Mouse (Mus musculus): ENCODE results near the gene Cacna1e. TPM values are rescaled to one million over a fixed set of nuclear protein-coding genes. Genes with fewer than 3 reads are reported as not detected.
A peak's percentile ranks its signal among the peaks of the same experiment; 100 is the strongest.

Gene Cacna1e
- polyA plus RNA-seq, 1 experiment, result 51.9 TPM

- no peak overlapping the region for H3K4me3 ChIP-seq (replicated peaks; ENCODE audit: insufficient read depth, low read depth, low read length)
- no peaks in the 10 kb centered on the region for H3K27me3 ChIP-seq (ENCODE audit: control insufficient read depth, insufficient read depth, low read length)
- H3K27ac ChIP-seq (ENCODE audit: insufficient read depth, low read length), result no peak overlapping the region
- 62% methylated on average over 3 of the region's 3 CpGs for WGBS
- peaks cover 8% of the 10 kb centered on the region for H3K4me1 ChIP-seq (ENCODE audit: control insufficient read depth, insufficient read depth, low read length)
- TF ChIP-seq POLR2A (IDR thresholded peaks at IDR 0.05; ENCODE audit: borderline replicate concordance, insufficient read depth, low read length) (no peak), CTCF (IDR thresholded peaks at IDR 0.05; ENCODE audit: borderline replicate concordance, insufficient read depth, low read depth, low read length) (no peak)
- DNase-seq, result no peak
Measured at GRCm38 (mm10) chr1:154887546-154887945, 3.2 kb upstream of the Cacna1e start.

GRCm38 (mm10) chr1:154886611-154887010, 2.3 kb upstream of the Cacna1e start:
- H3K4me1 ChIP-seq (ENCODE audit: control insufficient read depth, insufficient read depth, low read length), result peaks cover 8% of the 10 kb centered on the region
- no peak overlapping the region for H3K4me3 ChIP-seq (replicated peaks; ENCODE audit: insufficient read depth, low read depth, low read length)
- no peaks in the 10 kb centered on the region for H3K27me3 ChIP-seq (ENCODE audit: control insufficient read depth, insufficient read depth, low read length)
- no peak for DNase-seq
- H3K27ac ChIP-seq (ENCODE audit: insufficient read depth, low read length), result no peak overlapping the region
- TF ChIP-seq POLR2A (IDR thresholded peaks at IDR 0.05; ENCODE audit: borderline replicate concordance, insufficient read depth, low read length) (no peak), CTCF (IDR thresholded peaks at IDR 0.05; ENCODE audit: borderline replicate concordance, insufficient read depth, low read depth, low read length) (no peak)
- WGBS, result 74% methylated on average over 2 of the region's 2 CpGs

GRCm38 (mm10) chr1:154885207-154885548, 877 bp upstream of the Cacna1e start:
- WGBS, result 58% methylated on average over 6 of the region's 6 CpGs

GRCm38 (mm10) chr1:154883596-154884191, 607 bp downstream of the Cacna1e start:
- WGBS, result 3% methylated on average over 18 of the region's 18 CpGs
- Histone ChIP-seq H3K27ac (ENCODE audit: insufficient read depth, low read length) (peak overlapping the region; percentile 92), H3K4me3 (replicated peaks; ENCODE audit: insufficient read depth, low read depth, low read length) (peak overlapping the region; percentile 99), H3K4me1 (ENCODE audit: control insufficient read depth, insufficient read depth, low read length) (peaks cover 12% of the 10 kb centered on the region), H3K27me3 (ENCODE audit: control insufficient read depth, insufficient read depth, low read length) (no peaks in the 10 kb centered on the region)
- 0 out of 2 replicates have a peak, but pooled peaks have one; percentile 24 for TF ChIP-seq POLR2A (IDR thresholded peaks at IDR 0.05; ENCODE audit: borderline replicate concordance, insufficient read depth, low read length)
- TF ChIP-seq CTCF (IDR thresholded peaks at IDR 0.05; ENCODE audit: borderline replicate concordance, insufficient read depth, low read depth, low read length), result no peak
- DNase-seq, result peak; percentile 58 to 66

More at GRCm38 (mm10) chr1:154885207-154885548, 877 bp upstream of the Cacna1e start:
- peaks cover 9% of the 10 kb centered on the region for H3K4me1 ChIP-seq (ENCODE audit: control insufficient read depth, insufficient read depth, low read length)
- H3K27ac ChIP-seq (ENCODE audit: insufficient read depth, low read length), result no peak overlapping the region
- TF ChIP-seq CTCF (IDR thresholded peaks at IDR 0.05; ENCODE audit: borderline replicate concordance, insufficient read depth, low read depth, low read length), result peak; percentile 33; the same call in 1 of the 2 replicates
- TF ChIP-seq POLR2A (IDR thresholded peaks at IDR 0.05; ENCODE audit: borderline replicate concordance, insufficient read depth, low read length), result no peak
- DNase-seq, result no peak
- no peaks in the 10 kb centered on the region for H3K27me3 ChIP-seq (ENCODE audit: control insufficient read depth, insufficient read depth, low read length)
- H3K4me3 ChIP-seq (replicated peaks; ENCODE audit: insufficient read depth, low read depth, low read length), result peak overlapping the region; percentile 99

GRCm38 (mm10) chr1:154865981-154866380, 18.3 kb downstream of the Cacna1e start:
- WGBS, result 66% methylated on average over 1 of the region's 1 CpGs
- TF ChIP-seq POLR2A (IDR thresholded peaks at IDR 0.05; ENCODE audit: borderline replicate concordance, insufficient read depth, low read length), result no peak
- no peak for TF ChIP-seq CTCF (IDR thresholded peaks at IDR 0.05; ENCODE audit: borderline replicate concordance, insufficient read depth, low read depth, low read length)
- Histone ChIP-seq H3K27ac (ENCODE audit: insufficient read depth, low read length) (0 out of 2 replicates have a peak overlapping the region, but pooled peaks have one; percentile 30), H3K4me3 (replicated peaks; ENCODE audit: insufficient read depth, low read depth, low read length) (no peak overlapping the region), H3K27me3 (ENCODE audit: control insufficient read depth, insufficient read depth, low read length) (no peaks in the 10 kb centered on the region), H3K4me1 (ENCODE audit: control insufficient read depth, insufficient read depth, low read length) (peaks cover 17% of the 10 kb centered on the region; the same call in 1 of the 2 replicates)
- no peak for DNase-seq

- peak overlapping the region; percentile 87 for H3K27ac ChIP-seq (ENCODE audit: insufficient read depth, low read length)
- 13% methylated on average over 9 of the region's 9 CpGs for WGBS
- DNase-seq, result peak; percentile 82 to 97
Measured at GRCm38 (mm10) chr1:154861416-154861815, 22.9 kb downstream of the Cacna1e start.

GRCm38 (mm10) chr1:154854564-154854963, 29.7 kb downstream of the Cacna1e start:
- H3K27me3 ChIP-seq (ENCODE audit: control insufficient read depth, insufficient read depth, low read length), result no peaks in the 10 kb centered on the region

More at GRCm38 (mm10) chr1:154861416-154861815, 22.9 kb downstream of the Cacna1e start:
- Histone ChIP-seq H3K4me3 (replicated peaks; ENCODE audit: insufficient read depth, low read depth, low read length) (no peak overlapping the region), H3K4me1 (ENCODE audit: control insufficient read depth, insufficient read depth, low read length) (peaks cover 19% of the 10 kb centered on the region; the same call in 1 of the 2 replicates), H3K27me3 (ENCODE audit: control insufficient read depth, insufficient read depth, low read length) (no peaks in the 10 kb centered on the region)
- peak; percentile 9; the same call in 1 of the 2 replicates for TF ChIP-seq CTCF (IDR thresholded peaks at IDR 0.05; ENCODE audit: borderline replicate concordance, insufficient read depth, low read depth, low read length)
- TF ChIP-seq POLR2A (IDR thresholded peaks at IDR 0.05; ENCODE audit: borderline replicate concordance, insufficient read depth, low read length), result peak; percentile 17; the same call in 1 of the 2 replicates

More at GRCm38 (mm10) chr1:154854564-154854963, 29.7 kb downstream of the Cacna1e start:
- DNase-seq, result peak in 1 of 2 experiments; percentile 4
- Histone ChIP-seq H3K4me3 (replicated peaks; ENCODE audit: insufficient read depth, low read depth, low read length) (no peak overlapping the region), H3K27ac (ENCODE audit: insufficient read depth, low read length) (no peak overlapping the region), H3K4me1 (ENCODE audit: control insufficient read depth, insufficient read depth, low read length) (peaks cover 6% of the 10 kb centered on the region; the same call in 1 of the 2 replicates)
- WGBS, result 90% methylated on average over 3 of the region's 3 CpGs
- no peak for TF ChIP-seq CTCF (IDR thresholded peaks at IDR 0.05; ENCODE audit: borderline replicate concordance, insufficient read depth, low read depth, low read length)
- no peak for TF ChIP-seq POLR2A (IDR thresholded peaks at IDR 0.05; ENCODE audit: borderline replicate concordance, insufficient read depth, low read length)
